Mouse (Mus musculus): ENCODE results near the gene Dvl1.

The Dvl1 gene

GRCm38 (mm10) chr4:155846871-155847578, at the start of gene Dvl1:
Dvl1 (plus strand) TSS chr4:155847402.
- DNase-seq (ENCODE audit: low spot score) = peak; percentile 91

GRCm38 (mm10) chr4:155802075-155802474, 45.1 kb upstream of the Dvl1 start:
- no peak for DNase-seq (ENCODE audit: low spot score)

DNA sequence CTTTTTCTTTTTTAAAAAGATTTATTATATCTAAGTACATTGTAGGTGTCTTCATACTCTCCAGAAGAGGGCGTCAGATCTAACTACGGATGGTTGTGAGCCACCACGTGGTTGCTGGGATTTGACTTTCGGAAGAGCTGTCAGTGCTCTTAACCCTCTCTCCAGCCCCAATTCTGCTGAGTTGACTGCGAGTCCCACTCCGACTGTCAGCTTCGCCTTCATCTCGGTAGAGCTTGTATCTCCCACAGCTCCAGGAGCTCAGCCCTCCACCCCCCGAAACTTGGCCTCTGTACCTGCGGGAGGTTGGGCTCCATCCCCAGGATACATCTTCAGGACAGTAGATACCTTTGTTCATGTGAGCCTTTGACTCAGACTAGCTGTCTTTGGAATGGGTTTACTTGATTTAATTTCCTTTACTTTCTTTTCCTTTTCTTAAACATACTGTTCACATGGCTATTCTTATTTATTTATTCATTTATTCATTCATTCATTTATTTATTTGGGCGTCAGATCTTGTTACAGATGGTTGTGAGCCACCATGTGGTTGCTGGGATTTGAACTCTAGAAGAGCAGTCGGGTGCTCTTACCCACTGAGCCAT, 44.4 kb upstream of the Dvl1 start, which contains the start of gene Mrpl20:
Gene Mrpl20, plus strand, starts transcription at position 138 of the 599 bp plus-strand sequence.
- no peak for DNase-seq (ENCODE audit: low spot score)

- peak; percentile 95 for DNase-seq (ENCODE audit: low spot score)
These were observed 43.7 kb upstream of the Dvl1 start for GRCm38 (mm10) chr4:155803340-155804041.

DNA sequence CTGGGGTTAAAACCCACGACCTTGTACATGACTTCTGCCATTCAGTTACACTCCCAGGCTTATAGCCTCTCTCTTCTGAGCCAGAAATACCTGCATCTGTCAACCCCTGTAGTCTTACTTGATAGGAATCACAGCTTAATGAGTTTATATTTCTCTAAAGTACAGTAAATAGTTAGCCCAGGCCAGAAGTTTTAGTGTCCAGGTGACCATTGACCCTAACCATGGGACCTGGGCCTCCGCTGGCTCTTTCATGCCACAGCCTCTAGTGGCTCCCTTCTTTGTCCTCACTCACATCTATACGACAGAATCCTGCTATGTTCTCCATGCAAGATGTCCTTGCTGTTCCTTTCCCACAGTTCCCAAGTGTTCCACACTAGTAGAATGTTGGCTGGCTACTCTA, 39.4 kb upstream of the Dvl1 start:
- DNase-seq (ENCODE audit: low spot score) = no peak

DNA sequence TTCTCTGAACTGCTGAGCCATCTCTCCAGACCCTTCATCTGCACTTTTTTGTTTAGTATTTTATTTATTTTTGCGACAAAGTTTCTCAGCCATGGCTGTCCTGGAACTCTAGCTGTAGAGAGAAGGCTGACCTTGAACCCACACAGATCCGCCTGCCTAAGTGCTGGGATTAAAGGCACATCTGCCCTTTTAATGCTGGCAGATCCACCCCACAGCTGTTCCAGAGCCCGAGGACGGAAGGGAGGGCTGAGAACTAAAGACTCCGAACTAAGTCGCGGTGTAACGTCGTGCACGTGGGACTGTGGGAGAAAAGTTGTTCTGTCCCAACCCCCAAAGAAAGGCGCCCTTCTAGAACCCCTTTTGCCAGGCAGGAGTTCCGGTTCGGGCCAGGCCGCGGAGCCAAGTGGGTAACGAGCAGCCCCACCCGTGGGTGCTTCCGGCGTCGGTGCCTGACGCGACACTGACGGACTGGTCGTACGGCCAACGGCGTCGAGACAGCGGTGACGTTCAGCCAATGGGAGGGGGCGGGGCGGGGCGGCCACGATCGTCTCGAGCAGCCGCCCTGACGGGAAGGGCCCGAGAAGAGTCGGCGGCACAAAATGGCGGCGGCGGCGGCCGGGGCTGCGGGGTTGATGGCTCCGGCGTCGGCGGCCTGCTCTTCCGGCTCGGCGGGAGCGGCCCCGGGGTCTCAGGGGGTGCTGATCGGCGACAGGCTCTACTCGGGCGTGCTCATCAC, 35.1 kb upstream of the Dvl1 start, which contains the start of gene Ccnl2:
Gene Ccnl2, plus strand, starts transcription at position 561 of the 736 bp plus-strand sequence.
- DNase-seq (ENCODE audit: low spot score) = peak; percentile 93

DNA sequence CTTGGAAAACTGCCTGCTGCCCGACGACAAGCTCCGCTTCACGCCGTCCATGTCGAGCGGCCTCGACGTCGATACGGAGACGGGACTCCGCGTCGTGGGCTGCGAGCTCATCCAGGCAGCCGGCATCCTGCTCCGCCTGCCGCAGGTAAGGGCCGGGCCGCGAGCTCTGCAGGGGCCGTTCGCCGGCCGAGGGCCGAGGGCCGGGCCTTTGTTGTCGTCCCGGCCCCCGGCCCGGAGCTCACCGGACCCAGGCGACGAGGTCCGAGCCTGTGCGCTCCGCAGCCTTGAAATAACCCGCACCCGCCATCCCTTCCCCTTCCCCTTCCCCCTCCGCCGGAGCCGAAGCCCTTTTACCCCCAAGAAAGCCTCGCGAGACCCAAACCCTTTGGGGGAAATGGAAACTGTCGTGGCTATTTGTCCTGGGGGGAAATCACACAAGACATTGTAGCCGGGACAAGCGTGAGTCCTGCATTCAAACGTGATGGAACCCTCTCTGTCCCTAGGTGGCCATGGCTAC, 34.5 kb upstream of the Dvl1 start:
- no peak for DNase-seq (ENCODE audit: low spot score)

GRCm38 (mm10) chr4:155817533-155817932, 29.7 kb upstream of the Dvl1 start:
- no peak for DNase-seq (ENCODE audit: low spot score)

DNA sequence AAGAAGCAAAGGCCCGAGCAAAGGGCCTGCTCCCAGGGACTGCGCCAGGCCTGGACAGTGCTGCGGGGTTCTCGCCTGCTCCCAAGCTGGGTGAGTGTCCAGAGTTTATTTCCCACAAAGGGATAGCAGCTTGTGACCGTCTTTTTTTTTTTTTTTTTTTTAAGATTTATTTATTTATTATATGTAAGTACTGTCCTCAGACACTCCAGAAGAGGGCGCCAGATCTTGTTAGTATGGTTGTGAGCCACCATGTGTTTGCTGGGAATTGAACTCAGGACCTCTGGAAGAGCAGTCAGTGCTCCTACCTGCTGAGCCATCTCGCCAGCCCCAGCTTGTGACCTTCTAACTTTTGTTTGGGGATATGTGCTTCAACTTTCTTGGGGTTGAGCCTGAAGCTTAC, 26.2 kb upstream of the Dvl1 start:
- DNase-seq (ENCODE audit: low spot score) = no peak

GRCm38 (mm10) chr4:155823443-155823842, 23.8 kb upstream of the Dvl1 start:
- no peak for DNase-seq (ENCODE audit: low spot score)

DNA sequence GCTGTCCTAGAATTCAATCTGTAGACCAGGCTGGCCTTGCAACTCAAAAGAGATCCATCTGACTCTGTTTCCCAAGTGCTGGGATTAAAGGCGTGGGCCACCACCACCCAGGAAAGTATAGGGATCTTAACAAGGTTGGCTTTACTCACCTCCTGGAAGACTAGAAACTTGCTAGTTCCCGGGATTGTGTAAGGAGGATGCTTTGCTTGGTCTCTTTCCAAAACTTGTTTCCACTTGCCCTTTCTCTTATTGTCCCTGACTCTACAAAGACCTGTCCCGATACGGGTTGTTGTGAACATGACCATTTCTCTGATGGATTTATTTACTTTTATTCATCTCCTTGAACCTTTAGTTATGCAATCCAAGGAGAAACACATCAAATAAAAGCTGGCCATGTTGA, 17.3 kb upstream of the Dvl1 start:
- no peak for DNase-seq (ENCODE audit: low spot score)

GRCm38 (mm10) chr4:155830596-155830995, 16.6 kb upstream of the Dvl1 start:
- no peak for DNase-seq (ENCODE audit: low spot score)

DNA sequence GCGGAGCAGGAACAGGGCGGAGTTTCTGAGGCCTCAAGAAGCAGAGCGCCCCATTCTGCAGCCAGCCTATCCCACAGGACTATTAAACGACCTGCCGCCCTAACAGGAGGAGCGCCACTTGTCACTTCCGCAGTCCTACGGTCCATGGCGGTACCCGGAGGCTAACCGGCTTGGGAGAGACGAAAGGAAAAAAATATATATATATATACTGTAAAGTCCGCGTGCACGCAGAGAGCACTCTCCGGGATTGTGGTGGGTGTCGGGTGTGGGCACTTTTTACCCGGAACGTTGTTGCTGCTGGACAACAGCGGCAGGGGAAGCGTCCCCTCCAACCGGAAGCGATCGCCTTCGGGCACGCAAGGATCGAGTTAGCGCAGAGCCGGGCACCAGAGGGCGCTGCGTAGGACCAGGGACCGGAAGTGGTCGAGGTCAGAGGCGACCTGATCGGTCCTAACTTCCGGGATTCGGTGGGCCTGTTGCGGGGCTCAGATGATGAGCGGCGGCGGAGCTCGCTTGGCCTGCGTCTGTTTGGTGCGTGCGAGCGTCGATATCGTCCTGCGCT, 15.9 kb upstream of the Dvl1 start, which contains the start of gene Aurkaip1:
Gene Aurkaip1, plus strand, starts transcription at position 68 of the 562 bp plus-strand sequence.
- DNase-seq (ENCODE audit: low spot score) = peak; percentile 96

- peak; percentile 41 for DNase-seq (ENCODE audit: low spot score)
These were observed 15.4 kb upstream of the Dvl1 start for GRCm38 (mm10) chr4:155831831-155832230.

- DNase-seq (ENCODE audit: low spot score) = no peak
These were observed 14.9 kb upstream of the Dvl1 start for GRCm38 (mm10) chr4:155832321-155832720.

DNA sequence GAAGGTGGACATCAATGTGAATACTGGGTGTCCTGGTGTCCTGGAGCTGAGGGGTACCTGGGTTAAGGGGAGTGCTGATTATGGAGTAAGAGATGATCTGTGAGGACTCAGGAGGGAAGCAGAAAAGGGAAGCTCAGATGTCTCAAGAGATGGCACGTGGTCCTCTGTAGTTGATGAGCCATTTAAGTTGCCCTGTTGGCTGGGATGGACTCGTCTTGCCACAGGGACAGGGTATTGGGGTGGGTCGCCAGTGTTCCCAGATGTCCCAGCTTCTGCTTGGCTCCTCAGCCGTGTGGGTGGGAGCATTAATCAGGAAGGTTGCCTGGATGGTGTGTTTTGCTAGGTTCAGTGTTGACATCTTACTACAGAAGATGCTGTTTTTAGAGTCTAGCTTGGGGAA, 14.0 kb upstream of the Dvl1 start:
- no peak for DNase-seq (ENCODE audit: low spot score)

GRCm38 (mm10) chr4:155833836-155834235, 13.4 kb upstream of the Dvl1 start:
- peak; percentile 81 for DNase-seq (ENCODE audit: low spot score)

GRCm38 (mm10) chr4:155837404-155838010, 9.7 kb upstream of the Dvl1 start:
- DNase-seq (ENCODE audit: low spot score) = no peak

DNA sequence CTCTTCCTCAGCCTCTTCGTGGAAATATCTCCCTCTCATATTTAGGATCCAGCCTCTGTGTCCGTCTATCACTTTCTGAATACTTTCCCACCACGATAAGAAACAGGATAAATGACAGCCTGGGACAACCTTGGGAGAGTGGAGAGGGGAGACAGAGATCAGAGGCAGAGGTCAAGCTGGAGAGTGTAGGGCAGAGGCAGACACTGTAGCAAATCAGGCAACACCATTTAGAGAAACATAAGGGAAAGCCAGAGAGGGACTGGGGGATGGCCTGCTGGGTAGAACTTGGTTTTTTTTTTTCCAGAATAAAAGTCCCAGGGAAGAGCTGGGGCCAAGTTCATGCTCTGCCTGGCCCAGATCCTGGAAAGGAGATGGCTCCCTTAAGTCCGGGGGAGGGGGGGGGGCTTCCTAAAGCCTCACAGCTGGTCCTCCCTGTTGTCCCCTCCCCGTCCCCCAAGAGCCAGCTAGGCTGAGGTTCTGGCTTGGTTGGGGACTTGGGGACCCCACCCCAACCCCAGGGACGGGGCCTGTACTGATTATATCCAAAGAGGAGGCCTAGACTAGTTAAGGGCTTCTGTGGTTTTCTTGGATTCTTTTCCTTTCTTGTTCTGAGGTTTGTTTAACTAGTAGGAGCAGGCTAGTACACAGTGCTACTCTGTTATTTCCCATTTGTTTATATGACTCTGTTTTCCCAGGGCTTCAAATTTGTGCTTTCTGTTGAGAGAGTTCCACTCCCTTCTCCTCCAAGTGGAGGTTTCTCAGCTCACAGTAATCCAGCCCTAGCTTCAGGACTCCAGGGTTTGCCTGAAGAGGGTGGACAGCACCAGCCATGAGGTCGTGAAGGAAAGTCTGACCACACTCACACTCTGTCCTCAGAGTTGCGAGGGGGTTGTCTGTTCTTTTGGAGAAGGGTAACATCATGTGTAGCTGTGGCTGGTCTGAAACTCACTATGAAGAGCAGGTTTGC, 8.7 kb upstream of the Dvl1 start:
- no peak for DNase-seq (ENCODE audit: low spot score)

- no peak for DNase-seq (ENCODE audit: low spot score)
These were observed 7.7 kb upstream of the Dvl1 start, which contains the start of gene Mxra8 for GRCm38 (mm10) chr4:155839483-155839910. Mxra8 (plus strand) TSS chr4:155839680.

Measured in layer of hippocampus, adult 11-12 months (tissue).